Mouse (Mus musculus) mesoderm, embryonic 11.5 days (tissue): Measurements from ENCODE around the gene Adcy4.

ENCODE experiments used
- DNase-seq: peaks from one replicate; pipeline ENCODE4 v3.0.0-alpha.2; 2012; ENCODE audit warnings: low read depth, low spot score

Gene Adcy4

DNA sequence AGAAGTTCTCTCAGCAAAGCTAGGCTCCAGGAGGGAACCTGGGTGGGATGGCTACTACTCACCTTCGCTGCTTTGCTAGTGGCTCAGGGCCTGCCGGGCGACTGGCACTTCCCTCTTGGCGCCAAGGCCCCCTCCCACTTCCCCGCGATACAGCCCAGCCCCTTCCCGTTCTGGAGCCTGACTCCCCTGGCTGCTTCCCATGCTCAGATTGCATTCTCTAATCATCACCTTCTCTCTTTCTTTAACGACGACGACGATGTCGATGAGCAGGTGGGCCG lies at the start of gene Adcy4:
Gene Adcy4 (minus strand): TSS at position 138 of the 278 bp plus-strand sequence.
- peak; percentile 24 for DNase-seq

DNA sequence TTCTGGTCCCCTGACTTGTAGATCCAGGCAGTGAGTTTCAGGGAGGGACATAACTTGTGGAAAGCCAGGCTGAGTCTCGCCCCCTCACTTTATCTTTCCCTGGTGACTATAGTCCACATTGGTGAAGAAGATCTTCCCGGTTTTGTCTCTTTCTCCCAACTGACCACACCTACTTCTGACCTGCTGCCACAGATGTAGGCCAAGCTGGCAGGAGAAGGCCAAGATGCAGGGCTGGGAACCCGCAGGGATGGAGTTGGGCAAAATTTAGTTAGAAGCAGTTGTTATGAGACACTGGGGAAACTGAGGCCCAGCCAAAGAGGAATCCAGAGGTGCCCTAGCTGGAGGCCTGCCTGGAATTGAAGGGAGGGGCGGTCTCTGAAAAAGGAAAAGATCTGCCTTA lies 49.2 kb upstream of the Adcy4 start:
- no peak for DNase-seq

DNA sequence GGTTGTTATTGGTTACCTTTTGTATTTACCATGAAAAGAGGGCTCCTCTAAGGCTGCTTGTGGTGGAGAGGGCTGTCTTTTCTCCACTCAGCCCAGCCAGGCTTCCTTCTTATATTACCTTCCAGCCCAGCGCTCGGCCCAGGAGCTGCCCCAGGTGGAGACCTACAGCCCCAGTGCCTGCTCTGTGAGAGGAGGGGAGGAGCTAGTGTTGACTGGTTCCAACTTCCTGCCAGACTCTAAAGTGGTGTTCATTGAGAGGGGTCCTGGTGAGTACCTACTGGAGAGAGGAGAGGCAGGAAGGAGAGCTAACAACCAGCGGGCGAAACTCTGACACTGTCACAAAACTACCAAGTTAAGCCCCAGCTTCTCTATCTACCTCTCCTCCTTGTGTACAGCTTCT lies 46.4 kb upstream of the Adcy4 start:
- no peak for DNase-seq

DNA sequence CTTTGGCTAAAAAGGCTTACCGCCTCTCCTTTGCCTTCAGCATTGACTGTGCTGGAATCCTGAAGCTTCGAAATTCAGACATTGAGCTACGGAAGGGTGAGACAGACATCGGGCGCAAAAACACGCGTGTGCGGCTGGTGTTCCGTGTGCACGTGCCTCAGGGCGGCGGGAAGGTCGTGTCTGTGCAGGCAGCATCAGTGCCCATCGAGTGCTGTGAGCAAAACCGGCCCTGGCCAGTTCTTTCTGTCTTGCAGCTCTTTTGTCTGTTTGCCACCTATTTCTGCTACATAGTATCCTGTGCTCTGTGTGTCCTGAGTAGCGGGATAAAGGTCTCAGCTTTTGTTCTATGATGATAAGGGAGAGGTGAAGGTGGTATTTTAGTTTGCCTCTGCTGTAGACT lies 46.0 kb upstream of the Adcy4 start:
- no peak for DNase-seq

DNA sequence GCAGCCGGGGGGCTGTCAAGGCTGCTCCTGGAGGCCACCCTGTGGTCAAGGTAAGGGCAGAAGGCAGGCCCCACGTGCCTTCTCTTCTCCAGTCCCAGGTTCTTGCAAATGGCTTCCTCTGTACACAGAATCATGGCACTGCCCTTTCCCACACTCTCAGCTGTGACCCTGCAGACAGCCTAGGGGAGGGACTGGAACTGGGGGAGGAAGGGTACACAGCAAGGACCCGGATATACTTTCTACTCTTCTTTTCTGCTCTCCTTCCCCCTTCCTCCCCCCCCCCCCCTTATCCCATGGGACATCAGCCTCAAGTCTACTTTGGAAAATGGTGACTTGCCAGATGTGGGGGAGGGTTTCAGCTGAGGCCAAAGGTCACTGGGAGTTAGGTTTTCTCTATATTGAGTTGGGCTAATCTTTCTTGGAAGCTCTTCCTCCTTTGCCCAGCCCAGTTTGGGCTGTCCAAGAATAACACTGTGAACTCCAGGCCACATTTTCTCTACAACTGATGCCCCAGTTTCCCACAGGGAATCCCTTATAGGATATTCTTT lies 44.9 kb upstream of the Adcy4 start:
- DNase-seq, result no peak

DNA sequence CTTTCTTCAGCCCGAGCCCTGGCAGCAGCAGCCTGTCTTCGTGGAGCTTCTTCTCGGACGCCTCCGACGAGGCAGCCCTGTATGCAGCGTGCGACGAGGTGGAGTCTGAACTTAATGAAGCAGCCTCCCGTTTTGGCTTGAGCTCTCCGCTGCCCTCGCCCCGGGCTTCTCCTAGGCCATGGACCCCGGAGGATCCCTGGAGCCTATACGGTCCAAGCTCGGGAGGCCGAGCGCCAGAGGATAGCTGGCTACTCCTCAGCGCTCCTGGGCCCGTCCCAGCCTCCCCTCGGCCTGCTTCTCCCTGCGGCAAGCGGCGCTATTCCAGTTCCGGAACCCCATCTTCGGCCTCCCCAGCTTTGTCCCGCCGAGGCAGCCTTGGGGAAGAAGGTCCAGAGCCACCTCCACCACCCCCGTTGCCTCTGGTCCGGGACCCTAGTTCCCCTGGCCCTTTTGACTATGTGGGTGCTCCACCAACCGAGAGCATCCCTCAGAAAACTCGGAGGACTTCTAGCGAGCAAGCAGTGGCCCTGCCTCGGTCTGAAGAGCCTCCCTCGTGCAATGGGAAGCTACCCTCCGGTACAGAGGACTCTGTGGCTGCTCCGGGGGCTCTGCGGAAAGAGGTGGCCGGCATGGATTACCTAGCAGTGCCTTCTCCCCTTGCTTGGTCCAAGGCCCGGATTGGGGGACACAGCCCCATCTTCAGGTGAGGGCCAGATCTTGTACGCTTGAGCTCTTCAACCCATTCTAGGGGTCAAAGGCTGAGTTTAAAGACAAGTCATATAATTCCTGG lies 42.9 kb upstream of the Adcy4 start:
- DNase-seq, result no peak

DNA sequence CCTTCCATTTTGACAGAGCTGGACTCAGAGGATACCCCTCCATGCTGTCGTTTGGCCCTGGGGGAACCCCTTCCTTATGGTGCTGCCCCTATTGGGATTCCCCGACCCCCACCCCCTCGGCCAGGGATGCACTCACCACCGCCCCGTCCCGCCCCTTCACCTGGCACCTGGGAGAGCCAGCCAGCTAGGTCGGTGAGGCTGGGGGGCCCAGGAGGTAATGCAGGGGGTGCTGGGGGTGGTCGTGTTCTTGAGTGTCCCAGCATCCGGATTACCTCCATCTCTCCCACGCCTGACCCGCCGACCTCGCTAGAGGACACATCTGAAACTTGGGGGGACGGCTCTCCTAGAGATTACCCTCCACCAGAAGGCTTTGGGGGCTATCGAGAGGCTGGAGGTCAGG lies 42.2 kb upstream of the Adcy4 start:
- DNase-seq, result no peak

DNA sequence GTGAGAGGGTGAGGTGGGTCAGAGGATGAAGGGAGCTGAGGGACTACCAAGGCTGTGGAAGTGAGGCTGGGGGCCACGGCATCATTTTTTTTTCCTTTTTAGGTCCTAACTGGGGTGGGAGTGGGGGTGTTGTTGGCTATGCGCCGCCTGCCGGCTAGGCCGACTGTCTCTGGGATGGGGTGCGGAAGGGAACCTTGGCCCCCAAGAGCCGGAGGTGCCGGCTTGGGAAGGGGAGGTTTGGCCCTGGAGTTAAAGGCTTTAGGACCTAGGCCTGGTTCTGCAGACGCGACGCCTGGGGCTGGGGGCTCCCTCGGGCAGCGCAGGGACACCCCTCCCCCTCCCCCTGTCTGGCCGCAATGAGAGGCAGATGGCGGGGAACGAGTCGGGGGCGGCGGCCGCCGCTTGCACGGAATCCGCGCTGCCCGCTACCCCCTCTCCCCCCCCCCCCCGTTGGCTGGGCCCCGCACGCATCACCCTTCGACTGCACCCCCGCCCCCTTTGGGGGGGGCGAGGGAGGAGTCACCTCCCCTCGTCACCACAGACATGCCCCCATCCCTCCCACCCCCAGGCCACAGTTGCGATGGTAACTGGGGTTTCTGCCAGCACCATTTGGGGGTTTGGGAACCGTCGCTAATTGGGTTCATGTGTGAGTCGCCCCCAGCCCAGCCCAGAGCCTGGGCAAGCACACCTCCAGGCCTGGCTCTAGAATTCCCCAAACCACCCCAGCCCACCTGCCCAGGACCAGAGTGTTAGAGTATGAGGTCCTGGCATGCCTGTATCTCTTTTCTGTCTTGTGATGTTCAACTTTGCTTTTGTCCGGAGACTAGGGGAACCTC lies 41.5 kb upstream of the Adcy4 start:
- peak; percentile 70 for DNase-seq

DNA sequence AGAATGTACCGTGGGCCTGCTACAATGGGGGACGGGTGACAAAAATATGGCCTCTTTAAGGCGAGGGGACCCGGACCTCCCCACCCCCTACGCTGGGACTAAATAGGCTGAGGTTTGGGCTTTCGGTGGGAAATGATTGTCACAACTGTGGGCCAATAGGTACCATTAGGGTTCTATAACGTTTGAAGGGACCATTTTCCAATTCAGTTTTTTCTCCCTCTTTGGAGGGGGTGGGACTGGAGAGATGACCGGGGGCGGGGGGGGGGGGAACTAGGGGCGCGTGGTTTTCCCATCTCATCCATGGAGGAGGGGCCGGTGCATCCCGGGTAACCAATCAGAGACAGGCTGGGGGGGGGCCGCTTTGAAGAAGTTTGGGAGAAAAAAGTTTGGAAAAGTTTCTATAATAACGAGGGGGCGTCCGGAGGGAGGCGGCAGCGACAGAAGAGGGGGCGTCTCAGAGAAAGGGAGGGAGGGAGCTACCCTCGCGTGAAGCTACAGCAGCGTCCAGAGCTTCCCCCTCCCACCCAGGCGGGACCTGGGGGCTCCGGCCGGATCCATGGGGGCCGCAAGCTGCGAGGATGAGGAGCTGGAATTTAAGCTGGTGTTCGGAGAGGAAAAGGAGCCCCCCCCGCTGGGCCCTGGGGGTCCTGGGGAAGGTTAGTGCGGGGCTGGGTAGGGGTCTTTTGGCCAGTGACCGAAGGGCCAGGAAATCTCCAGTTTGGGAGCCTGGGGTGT lies 40.8 kb upstream of the Adcy4 start:
- peak; percentile 70 for DNase-seq

DNA sequence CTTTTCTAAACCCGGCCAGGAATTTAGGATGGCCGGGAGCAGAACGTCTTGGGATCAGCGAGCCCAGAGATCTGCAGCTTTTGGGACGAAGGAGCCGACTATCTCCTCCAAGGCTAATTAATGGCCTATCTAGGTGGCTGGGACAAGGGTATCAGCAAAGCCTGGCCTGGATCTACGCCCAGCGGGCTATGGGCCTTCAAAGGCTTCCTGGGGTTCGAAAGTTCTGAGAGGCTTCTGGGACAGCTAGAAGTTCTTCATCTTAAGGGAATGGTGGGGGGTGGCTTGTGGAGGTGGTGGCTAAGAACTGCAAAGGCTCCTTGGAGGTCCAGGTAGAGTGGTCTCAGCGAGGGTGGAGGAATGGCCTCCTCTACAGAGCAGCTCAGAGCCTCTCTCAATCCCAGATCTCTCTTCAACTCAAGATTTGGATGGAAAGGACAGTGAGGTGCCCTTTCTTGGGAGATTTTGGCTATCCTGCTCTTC lies 40.1 kb upstream of the Adcy4 start:
- DNase-seq, result no peak

DNA sequence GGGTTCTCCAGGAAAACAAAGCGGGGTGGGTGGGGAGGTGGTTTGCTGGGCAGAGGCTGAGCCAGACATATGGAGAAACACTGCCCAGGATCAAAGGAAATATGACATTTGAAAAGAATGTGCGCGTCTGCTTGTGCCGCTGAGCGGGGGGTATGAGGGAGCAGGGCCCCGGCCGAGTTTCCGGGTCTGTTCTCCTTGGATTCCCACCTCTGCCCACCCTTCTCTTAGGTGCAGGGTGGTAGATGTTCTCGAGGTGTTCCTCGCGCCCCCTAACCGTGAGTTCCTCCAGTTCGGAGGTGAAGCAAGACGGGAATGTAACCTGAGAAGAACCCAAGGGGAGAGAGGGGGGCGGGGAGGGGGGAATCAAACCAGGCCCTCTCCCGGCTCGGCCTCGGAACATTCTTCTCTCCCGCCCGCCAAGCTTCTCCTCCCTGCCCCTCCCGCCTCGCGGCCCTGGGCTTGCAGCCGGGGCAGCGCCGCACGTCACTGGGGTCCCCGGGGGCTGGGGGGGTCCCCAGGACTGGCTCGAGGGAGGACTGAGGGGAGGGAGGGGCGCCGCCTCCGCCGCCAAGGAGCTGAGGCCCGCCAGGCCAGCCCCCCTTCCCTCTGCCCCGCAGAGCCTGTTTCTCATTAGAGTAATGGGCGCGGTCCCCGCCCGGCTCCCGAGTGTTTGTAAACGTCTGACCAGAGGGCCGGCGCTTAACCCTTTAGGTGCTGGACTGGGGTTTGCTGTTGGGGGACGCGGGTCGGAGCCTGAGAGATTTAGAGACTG lies 39.3 kb upstream of the Adcy4 start, which contains the start of gene Nfatc4:
Gene Nfatc4 (plus strand): TSS at position 154 of the 772 bp plus-strand sequence.
- peak; percentile 95 for DNase-seq

DNA sequence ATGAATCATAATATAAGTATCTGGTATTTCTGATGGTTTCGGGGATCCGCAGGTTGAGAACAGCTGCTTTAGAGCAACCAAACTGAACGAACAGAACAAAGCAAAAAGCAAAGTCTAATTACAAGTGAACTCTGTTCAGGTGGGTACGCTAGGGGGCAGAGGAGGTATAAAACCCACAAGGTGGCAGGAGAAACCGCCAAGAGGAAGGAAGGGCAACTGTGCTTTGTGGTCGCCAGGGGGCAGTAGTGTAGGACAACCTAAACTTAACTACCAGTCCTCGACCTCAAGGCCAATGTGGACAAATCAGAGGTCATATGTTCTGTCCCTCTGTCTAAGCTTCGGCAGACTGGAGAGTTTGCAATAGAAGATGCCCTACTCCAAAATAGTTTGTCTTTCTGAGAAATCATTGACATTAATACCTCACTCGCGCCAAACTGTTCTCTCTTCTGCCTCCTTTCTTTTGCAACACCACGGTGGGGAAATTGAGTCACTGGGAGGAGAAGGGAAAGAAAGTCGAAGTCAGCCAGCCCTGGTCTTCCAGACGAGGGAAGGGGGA lies 38.6 kb upstream of the Adcy4 start:
- DNase-seq, result peak; percentile 93

DNA sequence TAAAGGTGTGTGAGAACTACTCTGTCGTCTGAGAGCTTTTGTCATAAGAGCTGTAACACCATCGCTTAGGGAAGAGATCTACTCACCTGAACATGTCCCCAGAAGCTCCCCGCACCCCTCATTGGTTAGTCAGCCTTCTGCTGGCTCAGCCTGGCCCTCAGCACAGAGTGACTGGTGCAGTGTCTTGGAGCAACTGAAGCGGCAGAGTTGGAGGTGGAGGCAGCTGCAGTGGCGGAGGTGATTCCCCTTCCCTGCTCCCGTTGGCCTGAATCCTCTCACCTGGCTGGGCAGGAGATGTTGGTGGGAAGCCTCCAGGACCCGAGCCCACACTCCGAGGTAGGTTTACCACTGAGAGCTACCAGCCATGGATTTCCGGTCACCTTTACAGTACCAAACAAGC lies 36.7 kb upstream of the Adcy4 start:
- no peak for DNase-seq

DNA sequence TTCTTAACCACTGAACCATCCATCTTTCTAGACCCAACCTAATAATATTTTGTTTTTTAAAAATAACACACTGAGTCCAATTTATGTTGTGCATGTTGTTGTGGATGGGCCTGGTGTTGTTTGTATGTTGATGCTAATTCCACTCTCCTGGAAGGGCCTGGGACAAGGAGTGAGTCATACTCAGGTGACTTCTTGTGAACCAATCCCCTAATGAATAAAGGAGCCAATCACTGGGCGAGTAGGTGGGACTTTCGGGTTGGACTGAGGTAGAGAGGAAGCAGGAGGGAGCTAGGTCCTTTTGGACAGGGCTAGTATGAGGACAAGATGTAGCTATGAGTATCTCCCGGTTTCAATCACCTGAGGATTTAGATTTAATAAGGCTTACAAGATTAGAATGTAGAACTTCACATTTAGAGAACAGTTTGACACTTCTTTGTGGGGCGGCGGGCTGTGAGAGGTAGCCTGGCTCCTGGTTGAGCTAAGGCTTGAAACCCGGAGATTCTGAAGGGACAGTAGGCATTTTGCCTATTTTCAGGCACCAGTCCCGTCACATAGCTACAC lies 36.0 kb upstream of the Adcy4 start:
- no peak for DNase-seq

DNA sequence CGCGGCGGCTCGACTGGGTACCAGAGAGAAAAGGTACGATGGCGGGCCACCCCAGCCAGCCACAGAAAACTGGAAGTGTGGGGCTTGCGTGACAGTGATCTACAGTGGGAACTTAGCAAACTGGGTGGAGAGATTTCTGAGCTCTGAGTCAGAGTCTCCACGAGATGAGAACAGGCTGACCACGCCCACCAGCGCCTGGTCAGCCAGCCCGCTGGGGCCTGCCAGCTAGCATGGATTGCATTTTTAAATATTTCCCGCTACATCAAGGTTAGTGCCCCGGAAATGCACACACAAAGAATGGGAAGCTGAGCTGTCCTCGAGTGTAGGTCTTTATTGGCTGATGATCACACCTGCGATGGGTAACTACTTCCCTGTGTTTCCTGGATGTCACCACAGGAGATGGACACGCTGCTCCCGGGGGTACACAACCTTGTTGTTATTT lies 31.4 kb upstream of the Adcy4 start:
- peak; percentile 48 for DNase-seq

DNA sequence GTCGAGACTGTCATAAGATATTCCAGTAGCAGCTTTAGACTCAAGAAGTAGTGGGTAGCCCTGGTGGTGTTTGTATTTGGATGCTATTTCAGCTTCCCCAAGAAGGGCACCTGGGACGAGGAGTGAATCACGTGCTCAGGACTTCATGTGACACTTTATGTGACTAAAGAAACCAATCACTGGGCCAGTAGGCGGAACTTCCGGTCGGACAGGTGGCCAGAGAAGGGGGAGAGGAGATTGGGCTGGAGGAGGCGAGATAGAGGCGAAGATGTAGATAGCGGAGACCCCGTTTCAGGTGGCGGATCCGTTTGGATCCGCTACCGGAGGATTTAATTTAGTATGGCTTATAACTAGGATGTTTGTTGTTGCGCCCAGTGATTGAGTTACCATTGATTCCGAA lies 31.0 kb upstream of the Adcy4 start:
- DNase-seq, result peak; percentile 90

DNA sequence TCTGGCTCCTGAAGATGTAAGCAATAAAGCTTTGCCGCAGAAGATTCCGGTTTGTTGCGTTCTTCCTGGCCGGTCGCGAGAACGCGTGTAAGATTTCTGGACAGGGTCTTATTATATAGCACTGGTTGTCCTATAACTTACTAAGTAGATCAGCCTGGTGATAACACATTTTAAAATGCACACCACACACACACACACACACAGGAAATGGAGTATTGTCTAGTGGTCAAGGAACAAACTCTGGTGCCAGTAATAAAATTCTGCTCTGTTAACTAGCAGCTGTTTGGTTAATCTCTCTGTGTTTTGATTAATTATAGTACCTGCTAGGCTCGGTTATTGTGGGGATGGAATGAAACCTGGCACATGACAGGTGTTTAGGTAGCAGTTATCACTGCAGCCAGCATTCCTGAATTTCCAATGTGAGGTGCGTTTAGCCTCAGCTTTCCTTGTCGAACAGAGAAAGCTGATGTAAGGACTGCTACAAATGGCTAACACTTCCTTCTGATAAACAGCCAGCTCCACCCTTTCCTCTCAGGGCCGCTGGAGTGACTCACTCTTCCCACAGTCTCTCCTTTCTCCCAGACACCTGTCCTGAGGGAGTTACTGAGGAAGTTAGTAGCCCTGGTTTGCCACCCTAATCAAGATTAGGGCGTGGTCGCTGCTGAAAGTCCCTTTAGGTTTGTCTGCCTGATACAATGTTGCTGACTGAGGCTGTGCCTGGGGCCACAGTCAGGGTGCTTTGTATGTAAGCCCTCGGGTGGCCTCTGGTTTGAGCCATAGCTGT lies 11.7 kb upstream of the Adcy4 start:
- no peak for DNase-seq

DNA sequence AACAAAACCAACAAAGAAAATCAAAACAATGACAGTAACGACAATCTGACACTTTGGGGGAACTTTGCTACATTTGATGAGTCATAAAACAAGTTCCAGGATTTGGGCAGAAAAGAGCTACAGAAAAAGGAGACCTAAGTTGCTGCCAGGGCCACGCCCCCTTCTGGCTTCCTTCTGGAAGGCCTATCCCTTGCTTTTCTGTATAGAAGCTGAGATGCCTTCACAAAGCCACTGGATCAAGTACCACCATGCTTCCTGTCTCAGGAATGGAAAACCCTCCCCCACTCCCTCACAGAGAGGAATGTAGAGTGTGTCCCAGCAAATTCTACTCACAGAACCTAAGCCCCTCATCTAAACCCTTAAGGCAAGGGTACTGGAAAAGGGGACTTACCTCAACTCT lies 10.1 kb upstream of the Adcy4 start:
- no peak for DNase-seq

DNA sequence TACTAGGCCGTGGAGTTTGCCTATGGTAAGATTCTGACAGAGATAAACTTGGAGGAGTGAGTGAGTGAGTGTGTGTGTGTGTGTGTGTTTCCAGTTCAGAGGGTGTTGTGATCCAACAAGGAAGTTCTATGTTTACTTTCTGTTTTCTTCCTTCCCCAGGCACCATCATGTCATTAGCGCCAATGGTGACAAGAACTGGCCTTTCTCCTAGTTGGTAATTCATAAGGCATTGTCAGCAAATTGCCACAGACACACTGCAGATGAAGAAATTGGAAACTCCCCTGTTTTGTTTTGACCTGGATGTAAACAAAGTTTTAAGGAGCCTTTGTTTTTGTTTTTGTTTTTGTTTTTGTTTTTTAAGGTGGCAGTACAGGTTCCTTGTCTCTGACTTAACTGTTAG lies 9.6 kb upstream of the Adcy4 start:
- DNase-seq, result no peak
